Mouse (Mus musculus): ENCODE data around the gene Hsp90ab1. TPM values are rescaled to one million over a fixed set of nuclear protein-coding genes. Genes with fewer than 3 reads are reported as not detected.

Gene Hsp90ab1
- total RNA-seq, 1 experiment from 2014 or later = 2,880 TPM

DNA sequence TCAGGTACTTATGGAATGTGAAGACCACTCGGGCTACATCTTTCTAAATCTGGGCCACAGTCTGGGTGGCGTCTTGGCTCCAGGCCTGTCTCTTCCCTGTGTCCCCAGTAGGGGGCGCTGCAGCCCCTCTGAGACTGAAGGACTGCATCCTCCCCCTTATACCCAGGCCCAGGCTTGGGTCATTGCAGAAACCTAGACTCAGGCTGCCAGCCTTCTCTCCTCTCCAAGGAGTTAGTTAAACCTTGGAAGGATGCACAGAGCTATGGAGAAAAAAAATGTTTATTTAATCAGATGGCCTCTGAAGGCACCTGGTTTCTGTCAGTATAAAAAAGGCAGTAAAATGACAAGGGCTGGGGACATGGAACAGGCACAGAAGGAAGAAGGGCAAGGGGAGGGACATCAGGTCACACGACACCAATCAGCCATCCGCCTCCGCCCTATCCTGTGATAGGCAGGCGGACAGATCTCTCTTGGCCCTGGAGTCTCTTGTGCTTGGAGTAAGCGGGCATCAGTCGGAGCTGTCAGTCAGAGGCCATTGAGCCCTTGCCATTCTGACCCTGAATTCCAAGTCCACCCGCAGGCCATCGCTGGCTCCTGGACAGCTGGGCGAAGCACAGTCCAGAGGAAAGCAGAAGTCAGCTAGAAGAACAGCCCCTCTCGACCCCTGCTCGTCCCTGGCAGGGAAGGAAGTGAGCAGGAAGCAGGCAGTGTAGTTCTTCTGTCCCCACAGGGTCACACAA lies 12.0 kb upstream of the Hsp90ab1 start:
- peak; percentile 46 to 55; a peak in 2 of 4 replicates for ATAC-seq (replicated peaks in 1 of 2; ENCODE audit: insufficient read depth in 1 of 2, low FRiP score in 2 of 2, low TSS enrichment in 1 of 2, low read depth in 1 of 2, poor library complexity in 2 of 2, severe bottlenecking in 2 of 2)

DNA sequence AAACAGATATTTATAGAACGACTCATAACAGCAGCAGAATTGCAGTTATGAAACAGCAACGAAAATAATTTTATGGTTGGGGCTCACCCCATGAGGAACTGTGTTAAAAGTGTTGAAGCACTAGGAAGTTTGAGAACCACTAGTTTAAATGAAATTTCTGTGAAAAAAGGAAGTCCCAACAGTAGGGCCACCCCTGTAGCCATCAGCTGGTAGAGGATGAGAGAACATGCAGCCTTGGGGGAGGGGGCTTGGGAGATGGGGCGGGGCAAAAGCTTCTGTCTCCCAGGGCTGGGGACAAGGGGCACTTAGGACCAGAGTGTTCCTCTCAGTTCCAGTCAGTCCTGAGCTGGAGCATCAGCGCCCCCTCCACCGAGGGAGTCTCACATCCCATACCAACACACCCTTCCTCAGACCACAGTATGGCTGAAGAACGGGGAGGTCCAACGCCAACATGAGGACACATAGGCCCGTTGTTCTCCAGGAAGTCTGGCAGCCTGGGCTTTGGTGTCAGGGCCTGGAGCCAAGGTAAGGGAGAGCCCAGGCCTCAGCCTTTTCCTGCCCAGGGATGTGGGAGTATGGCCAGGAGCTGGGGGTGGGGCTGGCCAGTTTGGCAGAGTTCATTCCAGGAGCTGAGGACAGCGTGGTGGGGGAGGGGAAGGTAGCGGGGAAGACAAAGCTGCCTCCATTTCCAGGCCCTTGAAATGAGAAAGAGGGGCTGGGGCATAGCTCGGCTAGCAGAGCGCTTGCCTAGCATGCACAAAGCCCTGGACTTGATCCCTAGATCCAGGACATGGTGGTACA lies 11.2 kb upstream of the Hsp90ab1 start:
- ATAC-seq (replicated peaks in 1 of 2; ENCODE audit: insufficient read depth in 1 of 2, low FRiP score in 2 of 2, low TSS enrichment in 1 of 2, low read depth in 1 of 2, poor library complexity in 2 of 2, severe bottlenecking in 2 of 2) = peak; percentile 10 to 19; a peak in 2 of 4 replicates

DNA sequence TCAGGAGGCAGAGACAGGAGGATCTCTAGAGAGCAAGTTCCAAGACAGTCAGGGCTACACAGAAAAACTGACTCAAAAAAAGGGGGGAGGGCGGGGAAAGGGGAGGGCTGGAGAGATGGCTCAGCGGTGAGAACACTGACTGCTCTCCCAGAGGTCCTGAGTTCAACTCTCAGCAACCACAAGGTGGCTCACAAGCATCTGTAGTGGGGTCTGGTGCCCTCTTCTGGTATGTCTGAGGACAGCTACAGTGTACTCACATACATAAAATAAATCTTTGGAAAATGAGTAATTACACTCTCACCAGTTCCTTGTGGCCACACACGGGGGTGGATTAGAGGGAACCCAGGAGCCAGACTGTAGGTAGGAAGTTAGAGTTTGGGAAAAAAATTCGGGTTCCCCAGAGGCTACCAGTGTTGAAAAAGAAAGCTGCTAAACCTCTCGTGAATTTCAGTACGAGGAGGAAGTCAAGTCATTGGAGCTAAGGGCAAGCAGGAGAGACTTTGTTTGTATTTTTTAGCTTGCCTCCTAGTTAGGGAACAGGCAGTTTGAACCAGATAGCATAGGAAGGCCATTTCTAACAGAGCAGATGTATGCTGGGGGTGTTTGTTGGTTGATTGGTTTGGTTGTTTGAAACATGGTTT lies 9.8 kb upstream of the Hsp90ab1 start:
- no peak for ATAC-seq (replicated peaks in 1 of 2; ENCODE audit: insufficient read depth in 1 of 2, low FRiP score in 2 of 2, low TSS enrichment in 1 of 2, low read depth in 1 of 2, poor library complexity in 2 of 2, severe bottlenecking in 2 of 2)

DNA sequence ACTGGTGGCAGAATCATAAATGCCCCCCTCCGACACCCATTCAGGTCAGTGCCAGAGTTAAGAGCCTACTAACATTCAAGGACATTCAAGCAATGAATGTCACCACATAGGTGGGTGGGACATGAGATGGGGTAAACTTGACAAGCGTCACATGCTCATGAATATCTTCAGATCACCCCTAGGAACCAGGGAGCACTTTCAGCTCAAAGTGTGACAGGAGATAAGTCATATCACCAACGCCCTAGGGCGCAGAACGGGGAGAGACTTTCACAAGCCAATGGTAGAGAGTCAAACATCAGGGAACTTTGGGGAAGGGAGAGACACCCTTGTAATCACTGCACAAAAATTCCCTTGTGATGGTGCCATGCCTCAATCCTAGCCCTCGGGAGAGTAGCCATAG lies 9.1 kb upstream of the Hsp90ab1 start:
- no peak for ATAC-seq (replicated peaks in 1 of 2; ENCODE audit: insufficient read depth in 1 of 2, low FRiP score in 2 of 2, low TSS enrichment in 1 of 2, low read depth in 1 of 2, poor library complexity in 2 of 2, severe bottlenecking in 2 of 2)

DNA sequence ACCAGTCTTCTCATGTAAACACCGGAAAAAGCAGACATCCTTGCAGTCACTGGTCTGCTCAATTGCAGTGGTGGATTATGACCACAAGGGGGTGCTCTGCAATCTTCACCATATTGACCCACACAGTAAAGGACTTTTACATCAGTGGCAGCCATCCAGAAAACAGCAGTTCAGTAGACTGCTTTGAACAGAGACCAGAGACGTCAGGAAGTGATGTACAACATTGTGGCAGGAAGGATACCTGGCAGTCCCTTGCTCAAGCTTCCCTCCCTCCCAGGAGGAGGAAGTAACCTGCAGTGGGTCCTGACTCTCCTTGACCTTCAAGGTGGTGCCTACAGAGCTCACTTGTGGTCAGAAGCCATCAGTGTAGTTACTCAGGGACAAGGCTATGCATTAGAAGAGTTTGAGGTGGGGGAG lies 8.5 kb upstream of the Hsp90ab1 start:
- peak; percentile 52 to 60 for ATAC-seq (replicated peaks in 1 of 2; ENCODE audit: insufficient read depth in 1 of 2, low FRiP score in 2 of 2, low TSS enrichment in 1 of 2, low read depth in 1 of 2, poor library complexity in 2 of 2, severe bottlenecking in 2 of 2)

DNA sequence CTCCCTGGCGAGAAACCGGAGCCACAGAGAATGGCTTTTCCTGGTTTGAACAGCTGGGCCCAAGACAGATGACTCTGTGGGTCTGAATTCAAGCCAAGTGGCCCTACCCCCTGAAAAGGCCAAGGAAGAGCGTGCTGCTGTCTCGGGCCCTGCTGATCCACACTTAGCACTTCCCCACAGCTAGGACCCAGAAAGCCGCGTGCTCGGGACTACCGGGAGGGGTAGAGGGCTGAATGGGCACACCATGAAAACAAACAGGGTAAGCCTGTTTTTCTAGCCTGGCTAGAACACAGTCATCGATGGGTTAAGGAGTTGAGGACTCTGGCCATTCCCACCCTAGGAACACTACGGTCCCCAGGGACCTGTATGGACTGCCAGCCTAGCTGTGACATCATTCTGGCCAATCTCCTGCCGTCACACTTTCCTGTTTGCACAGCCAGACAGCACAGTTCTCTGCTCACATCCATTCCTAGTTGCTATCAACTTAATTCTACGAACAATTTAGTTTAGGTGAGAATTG lies 7.9 kb upstream of the Hsp90ab1 start:
- no peak for ATAC-seq (replicated peaks in 1 of 2; ENCODE audit: insufficient read depth in 1 of 2, low FRiP score in 2 of 2, low TSS enrichment in 1 of 2, low read depth in 1 of 2, poor library complexity in 2 of 2, severe bottlenecking in 2 of 2)

DNA sequence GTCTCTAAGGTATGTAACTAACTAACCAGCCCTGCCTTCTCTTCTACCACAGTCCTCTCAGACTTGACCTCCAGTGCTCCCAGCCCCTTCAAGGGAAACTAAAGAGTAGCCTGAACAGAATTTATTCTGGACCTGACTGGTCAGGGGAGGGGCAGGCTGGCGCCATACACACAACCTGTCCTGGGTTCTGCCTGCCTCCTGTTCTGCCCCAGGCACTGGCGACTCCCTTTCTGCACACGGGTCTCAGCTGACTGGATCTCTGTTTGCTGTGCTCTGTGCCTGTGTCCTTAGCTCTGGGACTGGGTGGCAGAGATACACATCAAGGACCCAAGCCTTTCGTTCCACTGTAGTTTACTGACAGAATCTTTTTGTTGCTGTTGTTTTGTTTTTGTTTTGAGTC lies 6.5 kb upstream of the Hsp90ab1 start:
- no peak for ATAC-seq (replicated peaks in 1 of 2; ENCODE audit: insufficient read depth in 1 of 2, low FRiP score in 2 of 2, low TSS enrichment in 1 of 2, low read depth in 1 of 2, poor library complexity in 2 of 2, severe bottlenecking in 2 of 2)

DNA sequence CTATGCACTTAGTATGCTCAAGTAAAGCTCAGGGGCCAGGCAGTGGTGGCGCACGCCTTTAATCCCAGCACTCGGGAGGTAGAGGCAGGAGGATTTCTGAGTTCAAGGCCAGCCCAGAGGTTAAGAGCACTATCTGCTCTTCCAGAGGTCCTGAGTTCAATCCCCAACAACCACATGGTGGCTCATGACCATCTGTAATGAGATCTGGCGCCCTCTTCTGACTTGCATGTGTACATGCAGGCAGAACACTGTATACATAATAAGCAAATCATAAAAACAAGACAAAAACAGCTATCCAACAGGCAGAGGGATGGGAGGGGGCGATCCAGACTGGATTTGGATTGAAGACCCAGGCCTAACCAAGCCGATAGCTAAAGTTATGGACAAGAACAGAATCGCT lies 5.8 kb upstream of the Hsp90ab1 start:
- no peak for ATAC-seq (replicated peaks in 1 of 2; ENCODE audit: insufficient read depth in 1 of 2, low FRiP score in 2 of 2, low TSS enrichment in 1 of 2, low read depth in 1 of 2, poor library complexity in 2 of 2, severe bottlenecking in 2 of 2)

DNA sequence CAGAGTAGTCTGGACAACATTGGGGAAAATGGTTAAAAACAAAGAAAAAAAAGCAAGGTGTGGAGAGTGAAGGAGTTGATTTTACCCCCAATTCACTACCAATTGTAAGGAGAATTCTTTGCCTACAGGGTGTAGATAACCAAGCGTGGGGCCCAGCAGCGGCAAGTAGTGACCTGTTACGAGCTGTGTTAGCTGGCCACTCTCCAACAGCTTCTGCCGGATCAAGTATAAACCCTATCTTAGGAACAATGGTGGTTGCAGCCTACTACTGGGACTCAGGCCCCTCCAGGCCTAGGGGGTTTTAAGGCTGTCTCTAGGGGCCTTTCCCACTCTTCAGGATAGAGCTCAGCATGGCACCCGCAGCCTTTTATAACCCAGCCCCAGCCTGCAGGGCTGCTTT lies 5.2 kb upstream of the Hsp90ab1 start:
- no peak for ATAC-seq (replicated peaks in 1 of 2; ENCODE audit: insufficient read depth in 1 of 2, low FRiP score in 2 of 2, low TSS enrichment in 1 of 2, low read depth in 1 of 2, poor library complexity in 2 of 2, severe bottlenecking in 2 of 2)

DNA sequence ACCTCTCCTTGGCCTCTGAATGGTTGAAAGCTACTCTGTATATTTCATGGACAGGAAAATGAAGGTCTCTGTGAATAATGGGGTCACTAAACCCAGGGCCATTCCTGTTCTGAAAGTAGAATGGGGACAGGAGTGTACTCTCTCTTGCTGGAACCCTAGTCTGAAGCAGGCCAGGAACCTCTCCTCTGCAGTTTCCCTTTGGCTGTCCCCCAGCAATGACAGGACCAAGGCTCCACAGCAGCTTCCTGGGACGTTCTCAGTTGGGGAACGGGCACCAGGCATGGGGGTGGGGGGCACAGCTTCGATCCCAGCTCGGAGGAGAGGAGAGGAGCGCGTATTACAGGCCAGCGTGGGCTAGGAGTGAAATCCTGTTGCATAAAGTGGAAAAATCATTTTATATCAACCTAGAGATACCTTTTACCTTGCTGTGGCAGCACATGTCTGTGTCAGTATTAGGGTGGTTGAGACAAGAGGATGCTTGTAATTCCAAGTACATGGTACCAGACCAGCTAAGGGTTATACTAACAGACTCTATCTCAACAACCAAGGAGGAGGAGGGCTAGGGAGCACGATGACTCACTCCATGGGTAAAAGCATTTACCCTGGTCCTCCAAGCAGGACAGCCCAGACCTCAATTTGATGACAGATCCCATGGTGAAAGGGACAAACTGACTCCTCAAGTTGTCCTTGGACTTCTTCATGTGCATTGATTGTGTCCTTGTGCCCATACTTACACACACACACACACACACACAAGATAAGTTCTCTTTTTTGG lies 2.2 kb upstream of the Hsp90ab1 start:
- no peak for ATAC-seq (replicated peaks in 1 of 2; ENCODE audit: insufficient read depth in 1 of 2, low FRiP score in 2 of 2, low TSS enrichment in 1 of 2, low read depth in 1 of 2, poor library complexity in 2 of 2, severe bottlenecking in 2 of 2)

DNA sequence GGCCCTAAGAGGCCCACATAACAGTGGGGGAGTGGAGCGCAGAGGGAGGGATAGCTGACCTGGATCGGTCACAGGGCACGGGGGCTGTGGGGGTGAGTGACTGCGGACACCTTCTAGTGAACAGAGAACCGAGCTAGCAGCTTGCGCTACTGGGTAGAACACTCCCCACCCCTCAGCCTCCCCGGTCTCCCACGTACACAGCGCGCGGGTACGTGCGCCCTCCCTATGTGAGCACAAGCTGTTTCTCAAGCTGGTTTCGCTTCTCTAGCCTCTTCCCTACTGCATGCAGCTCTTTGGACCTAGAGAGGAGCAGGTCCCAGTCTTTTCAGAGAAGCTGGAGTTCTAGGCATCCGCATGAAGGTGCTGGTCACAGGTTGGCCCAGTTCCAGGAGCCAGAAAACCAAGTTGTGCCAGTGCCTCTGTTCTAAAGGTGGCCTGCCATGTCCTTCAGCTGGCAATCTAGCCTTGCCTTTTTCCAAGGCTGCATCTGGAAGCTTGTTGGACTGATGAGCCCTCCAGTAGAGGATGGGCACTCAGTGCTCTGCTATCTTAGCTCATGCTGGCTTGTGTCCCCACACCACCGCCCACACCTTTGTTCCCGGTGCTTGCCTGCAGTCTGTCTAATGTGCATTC lies 1.2 kb upstream of the Hsp90ab1 start:
- peak; percentile 27 to 33 for ATAC-seq (replicated peaks in 1 of 2; ENCODE audit: insufficient read depth in 1 of 2, low FRiP score in 2 of 2, low TSS enrichment in 1 of 2, low read depth in 1 of 2, poor library complexity in 2 of 2, severe bottlenecking in 2 of 2)

DNA sequence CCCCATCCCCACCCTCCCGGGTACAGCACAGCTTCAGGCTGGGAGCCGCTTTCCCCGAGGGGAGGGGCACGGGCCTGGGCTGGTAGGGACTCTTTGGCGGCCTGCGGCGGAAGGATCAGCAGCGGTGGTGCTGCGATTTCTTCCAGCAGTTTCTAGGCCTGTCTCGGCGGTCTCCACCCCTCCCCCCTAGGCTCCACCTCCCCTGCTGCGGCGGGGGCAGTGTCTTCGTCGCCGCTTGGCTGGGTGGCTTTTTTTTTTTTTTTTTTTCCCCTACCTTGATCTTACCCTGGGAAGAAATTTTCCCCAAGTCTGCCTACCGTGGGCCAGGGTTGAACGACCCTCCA lies 681 bp upstream of the Hsp90ab1 start:
- ATAC-seq (replicated peaks in 1 of 2; ENCODE audit: insufficient read depth in 1 of 2, low FRiP score in 2 of 2, low TSS enrichment in 1 of 2, low read depth in 1 of 2, poor library complexity in 2 of 2, severe bottlenecking in 2 of 2) = peak; percentile 42 to 62

DNA sequence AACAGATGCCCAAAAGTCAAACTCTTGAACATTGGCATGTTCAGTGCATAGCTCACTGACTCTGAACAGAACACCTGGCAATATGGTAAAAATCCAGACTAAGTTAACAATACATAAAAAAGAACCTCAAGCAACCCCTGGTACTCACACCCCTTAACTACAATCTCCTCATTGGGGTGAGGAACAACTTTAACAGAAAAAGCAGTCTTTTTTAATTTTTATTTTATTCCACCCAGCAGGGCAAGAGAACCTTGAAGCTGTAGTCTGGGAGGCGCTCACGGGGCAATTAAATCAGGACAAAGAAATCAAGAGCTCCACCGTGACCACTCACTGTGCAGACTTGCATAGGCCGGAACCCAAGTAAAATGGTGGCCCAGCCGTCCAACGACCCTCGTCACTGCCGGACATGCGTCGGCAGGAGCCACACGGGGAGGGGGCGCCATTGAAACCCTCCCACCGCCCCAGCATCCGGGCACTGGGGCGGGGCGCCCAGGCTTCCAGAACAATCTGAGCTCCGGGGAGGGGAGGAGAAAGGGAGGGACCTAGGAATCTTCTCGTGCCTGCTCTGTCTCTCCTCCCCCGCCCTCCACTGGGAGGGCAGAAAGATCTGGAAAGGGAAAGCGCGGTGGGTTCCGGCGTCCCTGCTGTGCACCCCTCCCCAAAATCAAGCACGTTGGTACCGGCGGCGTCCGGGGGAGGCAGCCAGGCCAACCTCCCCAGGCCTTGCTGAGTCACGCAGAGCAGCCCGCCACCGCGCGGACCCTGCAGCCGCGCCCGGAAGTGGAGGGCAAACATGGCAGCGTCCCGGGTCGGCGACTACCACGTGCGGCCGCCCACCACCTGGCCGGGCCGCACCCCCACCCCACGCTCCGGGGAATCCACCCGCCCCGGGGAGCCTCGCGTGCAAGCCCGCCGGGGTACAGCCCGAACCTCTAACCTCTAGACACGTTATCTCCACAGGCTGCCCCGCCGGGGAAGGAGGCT lies 676 bp downstream of the Hsp90ab1 start:
- ATAC-seq (replicated peaks in 1 of 2; ENCODE audit: insufficient read depth in 1 of 2, low FRiP score in 2 of 2, low TSS enrichment in 1 of 2, low read depth in 1 of 2, poor library complexity in 2 of 2, severe bottlenecking in 2 of 2) = peak; percentile 14 to 27

DNA sequence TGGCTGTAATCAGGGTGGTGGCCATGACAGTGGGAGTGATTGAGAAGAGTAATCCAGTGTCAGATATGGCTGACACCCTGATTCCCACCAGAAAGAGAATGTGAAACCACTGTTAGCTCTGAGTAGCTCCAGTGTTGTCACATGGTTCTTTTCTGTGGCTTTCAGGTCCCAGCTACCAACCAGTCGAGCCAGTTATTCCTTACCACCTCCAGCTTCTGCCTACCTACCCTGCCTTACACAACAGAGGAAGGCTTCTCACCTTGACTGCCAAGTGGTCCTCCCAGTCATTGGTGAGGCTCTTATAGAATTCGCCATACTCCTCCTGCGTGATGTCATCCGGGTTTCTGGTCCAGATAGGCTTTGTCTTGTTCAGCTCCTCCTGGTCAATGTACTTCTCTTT lies 3.1 kb downstream of the Hsp90ab1 start:
- ATAC-seq (replicated peaks in 1 of 2; ENCODE audit: insufficient read depth in 1 of 2, low FRiP score in 2 of 2, low TSS enrichment in 1 of 2, low read depth in 1 of 2, poor library complexity in 2 of 2, severe bottlenecking in 2 of 2) = no peak

DNA sequence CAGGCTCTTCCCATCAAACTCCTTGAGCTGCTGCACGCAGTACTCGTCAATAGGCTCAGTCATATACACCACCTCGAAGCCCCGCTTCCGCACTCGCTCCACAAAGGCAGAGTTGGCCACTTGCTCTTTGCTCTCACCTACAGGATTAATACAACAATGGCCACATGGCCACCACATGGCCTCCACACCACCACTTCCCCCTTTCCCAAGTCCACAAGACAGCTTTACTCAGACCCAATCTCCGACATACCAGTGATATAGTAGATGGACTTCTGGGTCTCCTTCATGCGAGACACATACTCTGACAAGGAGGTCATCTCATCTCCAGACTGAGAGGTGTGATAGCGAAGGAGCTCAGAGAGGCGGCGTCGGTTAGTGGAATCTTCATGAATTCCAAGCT lies 4.1 kb downstream of the Hsp90ab1 start:
- ATAC-seq (replicated peaks in 1 of 2; ENCODE audit: insufficient read depth in 1 of 2, low FRiP score in 2 of 2, low TSS enrichment in 1 of 2, low read depth in 1 of 2, poor library complexity in 2 of 2, severe bottlenecking in 2 of 2) = no peak

DNA sequence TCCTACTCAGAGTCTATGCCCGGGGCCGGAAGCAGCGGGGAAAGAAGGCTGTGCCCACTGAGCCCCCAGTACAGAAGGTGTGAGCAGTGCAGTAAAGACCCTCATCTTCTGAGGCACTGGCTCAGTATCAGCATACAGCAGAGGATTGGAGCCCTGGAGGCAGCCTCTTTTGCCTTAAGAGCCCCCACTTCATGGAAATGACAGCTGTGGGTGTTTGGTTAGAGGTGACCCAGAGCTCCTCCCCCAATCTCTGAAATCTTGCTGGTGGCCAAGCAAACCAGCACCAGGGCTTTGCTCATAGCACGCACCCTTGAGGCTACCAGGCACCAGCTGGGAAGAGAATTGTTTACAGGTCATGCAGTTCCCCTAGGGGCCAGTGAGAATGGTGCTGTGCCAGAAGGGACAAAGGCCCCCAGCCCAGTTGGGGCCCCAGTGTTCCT lies 5.9 kb downstream of the Hsp90ab1 start:
- no peak for ATAC-seq (replicated peaks in 1 of 2; ENCODE audit: insufficient read depth in 1 of 2, low FRiP score in 2 of 2, low TSS enrichment in 1 of 2, low read depth in 1 of 2, poor library complexity in 2 of 2, severe bottlenecking in 2 of 2)

Measured in hematopoietic stem cell, adult 5-6 weeks (primary cell).